Mouse (Mus musculus): ENCODE data around the gene Sowahb.

Sowahb gene

GRCm38 (mm10) chr5:93000774-93001757, 43.8 kb downstream of the Sowahb start:
- peak; percentile 23 for DNase-seq

GRCm38 (mm10) chr5:93000060-93000459, 44.8 kb downstream of the Sowahb start:
- no peak for DNase-seq

GRCm38 (mm10) chr5:92998494-92999016, 46.3 kb downstream of the Sowahb start:
- DNase-seq = no peak

GRCm38 (mm10) chr5:92997428-92998120, 47.2 kb downstream of the Sowahb start:
- DNase-seq = no peak

- DNase-seq = no peak
These were observed 50.0 kb downstream of the Sowahb start for GRCm38 (mm10) chr5:92994861-92995260.

GRCm38 (mm10) chr5:92994309-92994708, 50.5 kb downstream of the Sowahb start:
- no peak for DNase-seq

- no peak for DNase-seq
These were observed 52.7 kb downstream of the Sowahb start for GRCm38 (mm10) chr5:92992106-92992505.

Data from thymus, postnatal 4 days (tissue).